Mouse (Mus musculus): ENCODE measurements at regions not wholly inside any gene's neighbourhood (a gene's known extent, or its start where the extent isn't known, plus 50 kb on each side); places are given as distances from the start of the nearest gene placed in this dataset.

- Histone ChIP-seq H3K36me3 (no peaks in the 10 kb centered on the region), H3K27ac (replicated peaks) (no peak overlapping the region), H3K9ac (replicated peaks) (no peak overlapping the region), H3K9me3 (no peaks in the 10 kb centered on the region), H3K27me3 (no peaks in the 10 kb centered on the region), H3K4me3 (no peak overlapping the region), H3K4me2 (replicated peaks) (no peak overlapping the region), H3K4me1 (no peaks in the 10 kb centered on the region)
- no peak for ATAC-seq (ENCODE audit: low FRiP score, low read depth)
- 65% methylated on average over 16 of the region's 16 CpGs for whole genome bisulfite sequencing
Measured at GRCm38 (mm10) chr6:67128503-67129463, 91.5 kb upstream of the Gadd45a start.

GRCm38 (mm10) chr6:67127727-67128126 lies 90.5 kb upstream of the Gadd45a start:
- ATAC-seq (ENCODE audit: low FRiP score, low read depth) = no peak
- Histone ChIP-seq H3K9me3 (no peaks in the 10 kb centered on the region), H3K27me3 (no peaks in the 10 kb centered on the region), H3K4me1 (no peaks in the 10 kb centered on the region), H3K27ac (replicated peaks) (no peak overlapping the region), H3K36me3 (no peaks in the 10 kb centered on the region), H3K4me2 (replicated peaks) (no peak overlapping the region), H3K9ac (replicated peaks) (no peak overlapping the region), H3K4me3 (no peak overlapping the region)
- 91% methylated on average over 4 of the region's 4 CpGs for WGBS

- Histone ChIP-seq H3K27me3 (no peaks in the 10 kb centered on the region), H3K9ac (replicated peaks) (no peak overlapping the region), H3K36me3 (no peaks in the 10 kb centered on the region), H3K4me1 (no peaks in the 10 kb centered on the region), H3K9me3 (no peaks in the 10 kb centered on the region), H3K4me2 (replicated peaks) (no peak overlapping the region), H3K27ac (replicated peaks) (no peak overlapping the region), H3K4me3 (no peak overlapping the region)
- ATAC-seq (ENCODE audit: low FRiP score, low read depth) = no peak
- WGBS = 44% methylated on average over 7 of the region's 7 CpGs
Measured at GRCm38 (mm10) chr6:67125715-67126312, 88.6 kb upstream of the Gadd45a start.

GRCm38 (mm10) chr6:67124089-67124488 lies 86.8 kb upstream of the Gadd45a start:
- 65% methylated on average over 2 of the region's 2 CpGs for WGBS
- no peak overlapping the region for H3K4me3 ChIP-seq
- ATAC-seq (ENCODE audit: low FRiP score, low read depth) = no peak
- no peak overlapping the region for H3K27ac ChIP-seq (replicated peaks)
- no peaks in the 10 kb centered on the region for H3K27me3 ChIP-seq
- H3K4me1 ChIP-seq = no peaks in the 10 kb centered on the region
- no peaks in the 10 kb centered on the region for H3K9me3 ChIP-seq
- no peak overlapping the region for H3K9ac ChIP-seq (replicated peaks)
- H3K36me3 ChIP-seq = no peaks in the 10 kb centered on the region
- no peak overlapping the region for H3K4me2 ChIP-seq (replicated peaks)

- H3K9ac ChIP-seq (replicated peaks) = no peak overlapping the region
- H3K4me2 ChIP-seq (replicated peaks) = no peak overlapping the region
- no peaks in the 10 kb centered on the region for H3K4me1 ChIP-seq
- no peaks in the 10 kb centered on the region for H3K9me3 ChIP-seq
- no peaks in the 10 kb centered on the region for H3K27me3 ChIP-seq
- no peak overlapping the region for H3K27ac ChIP-seq (replicated peaks)
- H3K36me3 ChIP-seq = no peaks in the 10 kb centered on the region
- no peak overlapping the region for H3K4me3 ChIP-seq
- no peak for ATAC-seq (ENCODE audit: low FRiP score, low read depth)
- WGBS = 83% methylated on average over 4 of the region's 4 CpGs
Measured at GRCm38 (mm10) chr6:67123071-67123470, 85.8 kb upstream of the Gadd45a start.

- Histone ChIP-seq H3K27me3 (peaks cover 13% of the 10 kb centered on the region), H3K4me3 (no peak overlapping the region), H3K4me2 (replicated peaks) (no peak overlapping the region), H3K36me3 (no peaks in the 10 kb centered on the region), H3K4me1 (0 out of 2 replicates have a peak, but pooled peaks cover 10% of the 10 kb centered on the region), H3K9me3 (no peaks in the 10 kb centered on the region), H3K27ac (replicated peaks) (no peak overlapping the region), H3K9ac (replicated peaks) (no peak overlapping the region)
- 84% methylated on average over 3 of the region's 3 CpGs for WGBS
- no peak for ATAC-seq (ENCODE audit: low FRiP score, low read depth)
Measured at GRCm38 (mm10) chr6:67116306-67116705, 79.0 kb upstream of the Gadd45a start.

GRCm38 (mm10) chr6:67115505-67116303 lies 78.4 kb upstream of the Gadd45a start:
- Histone ChIP-seq H3K27ac (replicated peaks) (no peak overlapping the region), H3K9ac (replicated peaks) (no peak overlapping the region), H3K4me1 (0 out of 2 replicates have a peak, but pooled peaks cover 10% of the 10 kb centered on the region), H3K4me3 (no peak overlapping the region), H3K36me3 (no peaks in the 10 kb centered on the region), H3K27me3 (peaks cover 13% of the 10 kb centered on the region), H3K4me2 (replicated peaks) (no peak overlapping the region), H3K9me3 (no peaks in the 10 kb centered on the region)
- WGBS = 35% methylated on average over 1 of the region's 1 CpGs
- ATAC-seq (ENCODE audit: low FRiP score, low read depth) = peak; percentile 50; the same call in 1 of the 2 replicates

- H3K4me1 ChIP-seq = 0 out of 2 replicates have a peak, but pooled peaks cover 10% of the 10 kb centered on the region
- H3K9me3 ChIP-seq = no peaks in the 10 kb centered on the region
- H3K36me3 ChIP-seq = no peaks in the 10 kb centered on the region
- no peak overlapping the region for H3K4me2 ChIP-seq (replicated peaks)
- no peak overlapping the region for H3K27ac ChIP-seq (replicated peaks)
- no peak overlapping the region for H3K9ac ChIP-seq (replicated peaks)
- WGBS = 89% methylated on average over 4 of the region's 4 CpGs
- H3K27me3 ChIP-seq = peaks cover 13% of the 10 kb centered on the region
- ATAC-seq (ENCODE audit: low FRiP score, low read depth) = no peak
- no peak overlapping the region for H3K4me3 ChIP-seq
Measured at GRCm38 (mm10) chr6:67114753-67115152, 77.5 kb upstream of the Gadd45a start.

- H3K4me2 ChIP-seq (replicated peaks) = peak overlapping the region; percentile 54
- peak overlapping the region; percentile 37 for H3K9ac ChIP-seq (replicated peaks)
- no peaks in the 10 kb centered on the region for H3K9me3 ChIP-seq
- H3K4me1 ChIP-seq = 0 out of 2 replicates have a peak, but pooled peaks cover 10% of the 10 kb centered on the region
- 8% methylated on average over 26 of the region's 26 CpGs for WGBS
- H3K27me3 ChIP-seq = peaks cover 13% of the 10 kb centered on the region
- H3K27ac ChIP-seq (replicated peaks) = no peak overlapping the region
- peak overlapping the region; percentile 29 for H3K4me3 ChIP-seq
- ATAC-seq (ENCODE audit: low FRiP score, low read depth) = peak; percentile 52
- no peaks in the 10 kb centered on the region for H3K36me3 ChIP-seq
Measured at GRCm38 (mm10) chr6:67113686-67114278, 76.5 kb upstream of the Gadd45a start.

- ATAC-seq (ENCODE audit: low FRiP score, low read depth) = no peak
- 74% methylated on average over 4 of the region's 4 CpGs for WGBS
- Histone ChIP-seq H3K4me2 (replicated peaks) (no peak overlapping the region), H3K27me3 (peaks cover 13% of the 10 kb centered on the region), H3K27ac (replicated peaks) (no peak overlapping the region), H3K9me3 (no peaks in the 10 kb centered on the region), H3K9ac (replicated peaks) (no peak overlapping the region), H3K36me3 (no peaks in the 10 kb centered on the region), H3K4me1 (0 out of 2 replicates have a peak, but pooled peaks cover 10% of the 10 kb centered on the region), H3K4me3 (no peak overlapping the region)
Measured at GRCm38 (mm10) chr6:67113261-67113660, 76.0 kb upstream of the Gadd45a start.

- H3K4me1 ChIP-seq = 0 out of 2 replicates have a peak, but pooled peaks cover 10% of the 10 kb centered on the region
- ATAC-seq (ENCODE audit: low FRiP score, low read depth) = no peak
- no peaks in the 10 kb centered on the region for H3K36me3 ChIP-seq
- no peak overlapping the region for H3K4me2 ChIP-seq (replicated peaks)
- WGBS = 54% methylated on average over 6 of the region's 6 CpGs
- no peak overlapping the region for H3K9ac ChIP-seq (replicated peaks)
- H3K4me3 ChIP-seq = no peak overlapping the region
- no peaks in the 10 kb centered on the region for H3K9me3 ChIP-seq
- no peak overlapping the region for H3K27ac ChIP-seq (replicated peaks)
- H3K27me3 ChIP-seq = peaks cover 13% of the 10 kb centered on the region
Measured at GRCm38 (mm10) chr6:67112311-67112710, 75.1 kb upstream of the Gadd45a start.
